Mouse (Mus musculus) C2C12 (cell line): ENCODE data around the gene Slc25a54. TPM values are rescaled to one million over a fixed set of nuclear protein-coding genes. Genes with fewer than 3 reads are reported as not detected.

Source experiments
- H3K27me3 ChIP-seq: one replicate; pipeline ENCODE4 v1.6.1; 2011; ENCODE audit not compliant: control insufficient read depth, insufficient read depth, insufficient read length
- H3K36me3 ChIP-seq: one replicate; pipeline ENCODE4 v1.6.1; 2011; ENCODE audit not compliant: control insufficient read depth, insufficient read depth
- H3K4me3 ChIP-seq: one replicate; pipeline ENCODE4 v1.5.1; 2011; ENCODE audit warnings: mild to moderate bottlenecking, control low read depth; ENCODE audit not compliant: poor library complexity, insufficient read depth, severe bottlenecking
- H3K79me2 ChIP-seq: one replicate; pipeline ENCODE4 v1.6.1; 2011; ENCODE audit not compliant: control insufficient read depth, insufficient read depth
- H3K79me3 ChIP-seq: one replicate; pipeline ENCODE4 v1.6.1; 2011; ENCODE audit warnings: low read depth, control low read depth
- H3ac ChIP-seq: one replicate; pipeline ENCODE3; 2011; ENCODE audit warnings: low read depth; ENCODE audit not compliant: control insufficient read depth, insufficient read length
- CEBPB ChIP-seq: IDR thresholded peaks from one replicate; pipeline ENCODE4 v1.6.1; 2011; ENCODE audit warnings: low read depth, mild to moderate bottlenecking, control low read depth, moderate library complexity
- CTCF ChIP-seq: IDR thresholded peaks from one replicate; pipeline ENCODE4 v1.5.1; 2011; ENCODE audit not compliant: control insufficient read depth, insufficient read depth, insufficient read length
- FOSL1 ChIP-seq: IDR thresholded peaks from one replicate; pipeline ENCODE4 v1.8.0; 2011; ENCODE audit warnings: mild to moderate bottlenecking, low read length; ENCODE audit not compliant: poor library complexity, insufficient read depth, severe bottlenecking
- MAX ChIP-seq: IDR thresholded peaks from one replicate; pipeline ENCODE4 v1.6.1; 2011; ENCODE audit warnings: mild to moderate bottlenecking, control low read depth
- MYOD1 ChIP-seq: IDR thresholded peaks from one replicate; pipeline ENCODE4 v1.6.1; 2011; ENCODE audit warnings: low read depth; ENCODE audit not compliant: control insufficient read depth, insufficient read length
- MYOG ChIP-seq: IDR thresholded peaks from one replicate; pipeline ENCODE4 v1.6.1; 2011; ENCODE audit not compliant: control insufficient read depth, insufficient read length; ENCODE audit errors: extremely low read depth
- USF1 ChIP-seq: IDR thresholded peaks from one replicate; pipeline ENCODE4 v1.6.1; 2011; ENCODE audit warnings: low read depth, mild to moderate bottlenecking, control low read depth, moderate library complexity
- polyA plus RNA-seq: library from polyadenylated mRNA; unstranded; fragments of >200 nt; fragmentation: generic; extraction: Trizol; gene quantifications from one replicate; pipeline ENCODE4 v1.2.1, GENCODE M21; 2012; ENCODE audit warnings: missing spikeins

Slc25a54 gene
- polyA plus RNA-seq, 1 experiment = not detected

DNA sequence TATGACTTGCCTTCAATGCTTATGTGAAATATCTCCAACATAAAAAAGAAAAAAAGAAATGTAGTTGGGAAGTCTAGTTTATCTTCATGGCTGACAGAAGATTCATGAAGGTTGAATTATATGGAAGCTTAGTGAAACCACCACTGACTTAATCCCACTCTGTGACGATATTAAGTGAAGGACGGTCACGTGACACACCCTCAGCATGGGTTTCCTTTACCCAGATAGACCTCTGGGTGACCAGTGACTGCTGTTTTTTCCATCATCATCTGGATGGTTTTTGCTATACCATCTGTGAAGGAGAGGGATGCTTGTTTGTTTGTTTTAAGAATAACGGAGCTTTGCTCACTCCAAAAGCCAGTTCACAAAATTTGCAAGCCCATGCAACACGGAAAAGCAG, 39.3 kb downstream of the Slc25a54 start:
- no peak overlapping the region for H3K4me3 ChIP-seq
- no peak for TF ChIP-seq USF1
- TF ChIP-seq CEBPB = no peak
- TF ChIP-seq FOSL1 = no peak
- TF ChIP-seq MYOG = no peak
- no peak for TF ChIP-seq MYOD1

DNA sequence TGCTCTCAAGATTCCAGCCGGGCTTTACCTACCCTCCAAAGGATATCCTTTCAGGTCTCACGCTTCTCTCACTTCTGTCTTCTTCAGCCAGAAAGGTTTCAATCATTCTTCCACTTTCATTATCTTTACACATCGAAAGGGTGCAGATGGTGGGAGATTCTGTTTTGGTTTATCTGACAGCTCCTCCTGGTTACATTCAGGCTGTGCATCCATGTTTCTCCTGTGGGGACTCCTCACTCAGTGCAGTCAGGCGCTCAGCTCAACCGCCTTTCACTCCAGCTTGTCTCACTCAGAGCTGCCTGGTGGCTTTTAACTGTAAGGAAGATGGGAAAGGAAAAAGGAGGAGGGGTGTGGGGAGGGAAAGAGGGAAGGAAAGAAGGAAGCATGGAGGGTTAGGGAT, 39.7 kb downstream of the Slc25a54 start:
- Histone ChIP-seq H3K79me2 (peaks cover 31% of the 10 kb centered on the region), H3K36me3 (peaks cover 11% of the 10 kb centered on the region), H3K27me3 (no peaks in the 10 kb centered on the region), H3K4me3 (no peak overlapping the region), H3K79me3 (peaks cover 13% of the 10 kb centered on the region), H3ac (no peak overlapping the region)
- no peak for TF ChIP-seq MAX
- TF ChIP-seq FOSL1 = no peak
- TF ChIP-seq USF1 = no peak
- TF ChIP-seq CTCF = no peak
- TF ChIP-seq MYOD1 = no peak

More for the DNA sequence above, 39.3 kb downstream of the Slc25a54 start:
- H3ac ChIP-seq = no peak overlapping the region
- H3K27me3 ChIP-seq = no peaks in the 10 kb centered on the region
- H3K79me3 ChIP-seq = peaks cover 9% of the 10 kb centered on the region
- H3K79me2 ChIP-seq = peaks cover 27% of the 10 kb centered on the region
- H3K36me3 ChIP-seq = peaks cover 8% of the 10 kb centered on the region

DNA sequence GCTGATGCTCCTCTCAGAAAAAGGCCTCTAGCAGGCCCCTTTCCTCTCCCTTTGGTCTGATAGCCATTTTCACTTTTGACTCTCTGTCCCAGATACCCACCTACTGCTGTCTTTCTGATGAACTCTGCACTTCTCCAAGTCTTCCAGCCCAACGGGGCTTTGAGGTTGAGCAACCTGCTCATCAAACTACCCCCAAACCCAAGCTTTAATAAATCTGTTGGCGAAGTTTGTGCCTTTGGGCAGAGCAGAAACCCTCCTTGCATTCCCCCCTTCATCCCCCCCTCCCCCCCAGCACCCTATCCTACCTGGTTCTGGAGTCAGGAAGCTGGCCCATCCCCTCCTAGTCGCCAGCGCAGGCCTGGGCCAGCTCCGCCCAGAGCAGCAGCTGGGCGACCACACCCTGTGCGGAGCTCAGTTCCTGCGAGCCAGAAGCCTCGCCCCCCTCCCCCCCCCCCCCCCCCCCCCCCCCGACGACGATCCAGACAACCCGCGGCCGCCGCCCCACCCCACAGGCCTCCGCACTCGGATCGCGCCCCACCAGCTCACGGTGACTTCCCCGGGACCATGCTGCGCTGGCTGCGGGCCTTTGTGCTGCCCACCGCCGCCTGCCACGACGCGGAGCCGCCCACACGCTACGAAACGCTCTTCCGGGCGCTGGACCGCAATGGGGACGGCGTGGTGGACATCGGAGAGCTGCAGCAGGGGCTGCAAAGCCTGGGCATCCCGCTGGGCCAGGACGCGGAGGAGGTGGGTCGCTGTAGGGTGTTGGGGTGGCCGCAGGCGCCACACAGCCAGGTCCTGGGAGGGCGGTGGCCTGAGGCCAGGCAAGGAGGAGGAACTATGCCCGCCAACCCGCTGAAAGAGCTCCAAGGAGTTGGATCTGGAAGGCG, 42.6 kb downstream of the Slc25a54 start, which contains the start of gene Slc25a24:
Gene Slc25a24 (plus strand): TSS at position 509 of the 890 bp plus-strand sequence.
- peak within 1 kb of the TSS; percentile 86 for H3K4me3 ChIP-seq
- peak within 1 kb of the TSS; percentile 100 for H3ac ChIP-seq
- H3K79me3 ChIP-seq = peaks cover 42% of the 10 kb centered on the region
- H3K36me3 ChIP-seq = peaks cover 38% of the 10 kb centered on the region
- TF ChIP-seq MYOD1 (peak; percentile 20), CTCF (no peak), CEBPB (no peak)
- H3K79me2 ChIP-seq = peaks cover 60% of the 10 kb centered on the region
- no peaks in the 10 kb centered on the region for H3K27me3 ChIP-seq

DNA sequence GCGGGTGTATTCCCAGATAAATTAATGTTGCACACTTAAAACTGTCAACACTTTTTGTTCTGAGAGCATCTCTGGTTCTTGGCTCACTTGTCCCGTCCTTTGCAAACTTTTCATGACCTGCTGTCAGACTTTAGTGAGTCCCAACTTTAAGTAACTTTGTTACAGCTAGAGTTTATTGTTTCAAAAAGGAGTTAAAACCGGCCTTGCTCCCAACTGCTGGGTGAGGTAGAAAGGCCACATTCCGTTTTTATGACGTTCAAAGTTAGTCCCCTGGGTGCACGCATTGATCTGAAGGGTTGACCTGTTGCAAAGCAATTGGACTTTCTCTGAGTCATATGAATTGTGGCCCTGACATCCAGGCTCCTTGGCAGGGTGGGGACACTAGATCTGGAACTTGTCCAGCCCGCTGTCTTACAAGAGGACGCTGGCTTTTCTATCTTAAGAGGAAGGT, 43.3 kb downstream of the Slc25a54 start:
- peak; percentile 56 for TF ChIP-seq FOSL1
- TF ChIP-seq MYOG = no peak
- TF ChIP-seq MAX = peak; percentile 35
- TF ChIP-seq MYOD1 = peak; percentile 11
- TF ChIP-seq USF1 = no peak
- H3K27me3 ChIP-seq = no peaks in the 10 kb centered on the region
- peaks cover 45% of the 10 kb centered on the region for H3K36me3 ChIP-seq
- H3K79me2 ChIP-seq = peaks cover 67% of the 10 kb centered on the region
- H3K79me3 ChIP-seq = peaks cover 49% of the 10 kb centered on the region
- H3K4me3 ChIP-seq = peak overlapping the region; percentile 86
- H3ac ChIP-seq = peak overlapping the region; percentile 100

DNA sequence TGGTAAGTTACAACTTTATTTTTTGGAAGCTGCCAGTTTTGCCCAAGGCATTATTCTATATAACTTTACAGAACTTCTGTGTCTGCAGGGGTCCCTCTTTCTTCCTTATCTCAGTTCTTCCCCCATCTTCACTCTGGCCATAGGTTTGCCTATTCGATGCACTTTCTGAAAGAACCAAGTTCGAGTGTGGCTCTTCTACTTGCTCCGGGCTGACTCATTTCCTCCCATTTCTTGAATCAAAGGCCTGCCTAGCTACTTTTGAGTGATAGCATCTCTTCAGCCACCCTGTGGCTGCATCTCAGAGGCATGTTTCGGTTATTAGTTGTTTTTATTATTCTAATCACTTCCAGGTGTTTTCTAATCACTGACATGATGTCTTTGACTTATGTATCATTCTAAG, 43.8 kb downstream of the Slc25a54 start:
- H3K27me3 ChIP-seq = no peaks in the 10 kb centered on the region
- H3K79me2 ChIP-seq = peaks cover 72% of the 10 kb centered on the region
- H3K79me3 ChIP-seq = peaks cover 54% of the 10 kb centered on the region
- H3K36me3 ChIP-seq = peaks cover 50% of the 10 kb centered on the region
- H3ac ChIP-seq = peak overlapping the region; percentile 56
- peak overlapping the region; percentile 86 for H3K4me3 ChIP-seq
- TF ChIP-seq CEBPB (no peak), FOSL1 (no peak), CTCF (no peak)

DNA sequence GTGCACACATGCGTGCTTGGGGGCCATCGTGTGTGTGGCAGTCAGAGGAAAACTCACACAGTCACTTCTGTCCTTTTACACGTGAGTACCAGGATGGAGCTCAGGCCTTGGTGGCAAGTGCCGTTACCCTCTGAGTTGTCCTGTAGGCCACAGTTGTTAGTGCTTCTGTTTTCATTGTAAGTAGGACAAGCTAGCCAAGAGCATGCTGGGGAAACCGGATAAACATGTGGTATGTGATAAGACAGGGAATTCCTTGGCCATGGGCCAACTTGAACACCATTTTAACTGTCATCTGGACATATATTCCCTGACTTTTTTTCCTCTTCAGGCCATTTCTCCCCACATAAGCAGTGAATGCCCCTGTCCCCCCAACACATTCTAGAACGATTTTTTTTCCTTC, 45.3 kb downstream of the Slc25a54 start:
- Histone ChIP-seq H3ac (no peak overlapping the region), H3K4me3 (no peak overlapping the region), H3K36me3 (peaks cover 56% of the 10 kb centered on the region), H3K79me2 (peaks cover 87% of the 10 kb centered on the region), H3K27me3 (no peaks in the 10 kb centered on the region), H3K79me3 (peaks cover 68% of the 10 kb centered on the region)
- TF ChIP-seq MYOD1 (no peak), MAX (no peak), CEBPB (no peak), USF1 (no peak), FOSL1 (no peak), MYOG (no peak), CTCF (no peak)
